In the genomic region with DNA sequence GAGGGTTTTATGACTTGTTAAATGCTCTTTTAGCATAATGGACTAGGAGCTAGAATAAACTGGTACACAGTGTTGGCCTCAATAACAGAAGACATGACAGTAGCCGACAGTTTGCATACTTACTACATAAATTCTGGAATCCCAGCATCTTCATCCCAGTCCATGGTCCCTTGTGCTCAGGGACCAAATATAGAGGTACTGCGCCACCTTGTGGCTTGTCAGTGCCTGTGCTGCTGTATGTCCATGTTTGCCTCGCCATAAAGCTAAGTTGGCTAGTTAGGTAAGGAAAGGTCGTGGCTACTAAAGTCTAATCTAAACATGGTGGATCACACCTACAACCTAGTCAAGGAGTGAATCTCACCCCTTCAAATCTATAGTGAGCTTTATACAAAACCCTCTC, we compare ENCODE assay signal across 8 mouse cellular contexts. TPM values are rescaled to one million over a fixed set of nuclear protein-coding genes. Genes with fewer than 3 reads are reported as not detected.
DNase-seq lines count a peak whose midpoint lies in the region; ATAC-seq lines count a peak whose summit lies in the region.

No protein-coding gene starts in this region.

- H3K9ac ChIP-seq in hindbrain, embryonic 14.5 days, result no peak overlapping the region

- DNase-seq in gastrocnemius, adult 18-20 months (ENCODE audit: low spot score), result peak; percentile 56
- DNase-seq in gastrocnemius, adult 8-10 months (ENCODE audit: low spot score in 2 of 2), result no peak
- DNase-seq in brain, embryonic 18.5 days (ENCODE audit: low read depth, low spot score), result peak; percentile 40
- DNase-seq in hindbrain, embryonic 14.5 days (ENCODE audit: low spot score), result peak; percentile 81
- peak; percentile 55 to 57 for DNase-seq in layer of hippocampus, postnatal 14 days (ENCODE audit: low spot score in 2 of 2)
- DNase-seq in right cerebral cortex, postnatal 4 days, result peak; percentile 76

- H3K27ac ChIP-seq in hindbrain, embryonic 14.5 days, result no peak overlapping the region

- no peaks in the 10 kb centered on the region for H3K27me3 ChIP-seq in hindbrain, embryonic 14.5 days (ENCODE audit: control insufficient read depth, insufficient read depth, low read length)

- WGBS in hindbrain, embryonic 14.5 days, result 29% methylated on average over 4 of the region's 4 CpGs

- H3K36me3 ChIP-seq in hindbrain, embryonic 14.5 days (replicated peaks; ENCODE audit: control insufficient read depth, insufficient read depth), result peaks cover 26% of the 10 kb centered on the region

- no peak overlapping the region for H3K4me3 ChIP-seq in hindbrain, embryonic 14.5 days (replicated peaks; ENCODE audit: low read length)

- no peaks in the 10 kb centered on the region for H3K4me1 ChIP-seq in hindbrain, embryonic 14.5 days (replicated peaks; ENCODE audit: control insufficient read depth, insufficient read depth, low read length)

- H3K9me3 ChIP-seq in hindbrain, embryonic 14.5 days (ENCODE audit: control insufficient read depth, low read length), result no peaks in the 10 kb centered on the region

- ATAC-seq in erythroblast, adult 5-6 weeks (replicated peaks; ENCODE audit: low FRiP score, poor library complexity, severe bottlenecking), result peak; percentile 71
- ATAC-seq in hindbrain, embryonic 14.5 days (ENCODE audit: low FRiP score), result peak; percentile 77; the same call in 1 of the 2 replicates
- peak; percentile 91 for ATAC-seq in megakaryocyte progenitor cell, adult 5-6 weeks (replicated peaks; ENCODE audit: poor library complexity)

- no peak overlapping the region for H3K4me2 ChIP-seq in hindbrain, embryonic 14.5 days (replicated peaks)

RNA-seq across cellular contexts. Expression of a gene that starts 45.6 kb away (rescaled TPM):
- 100 to 1,000 TPM; 162 to 172 TPM for total RNA-seq in gastrocnemius, adult 18-20 months (2021)
- total RNA-seq in gastrocnemius, adult 8-10 months (2022), result 100 to 1,000 TPM; 158 to 222 (median 193) TPM
- 5.4 and 10.0 TPM in 2 replicates for total RNA-seq in erythroblast, adult 5-6 weeks (2015; ENCODE audit: low replicate concordance)
- 3.6 and 4.0 TPM in 2 replicates for total RNA-seq in erythroblast, adult 5-6 weeks (2017; ENCODE audit: low replicate concordance)
- polyA plus RNA-seq in hindbrain, embryonic 14.5 days (2014; fragmentation: Nextera tagmentation; extraction: Ambion mirVana), result 32.0 and 34.4 TPM in 2 replicates
- 10 to 100 TPM; 80.3 to 91.4 TPM for total RNA-seq in layer of hippocampus, postnatal 14 days (2021)
- total RNA-seq in megakaryocyte progenitor cell, adult 5-6 weeks (2015), result 25.0 and 29.8 TPM in 2 replicates
- total RNA-seq in megakaryocyte progenitor cell, adult 5-6 weeks (2017), result 27.9 and 32.7 TPM in 2 replicates

Comparison
In these comparisons a context has a peak if more than half of its experiments do, and no peak if none do; other contexts are left out.
1. DNase-seq: peak in gastrocnemius, adult 18-20 months (single experiment), brain, embryonic 18.5 days (single experiment), hindbrain, embryonic 14.5 days (single experiment), layer of hippocampus, postnatal 14 days (2 of 2) and right cerebral cortex, postnatal 4 days (single experiment); none in gastrocnemius, adult 8-10 months (0 of 2).
2. Peak in every context shown above with its lines, with median percentiles within 50 percentile points of each other: ATAC-seq.